Mouse (Mus musculus): ENCODE data around the gene Marc1. TPM values are rescaled to one million over a fixed set of nuclear protein-coding genes. Genes with fewer than 3 reads are reported as not detected.
A peak's percentile ranks its signal among the peaks of the same experiment; 100 is the strongest.

Marc1 gene
- total RNA-seq, 2 experiments from 2014 or later, result not detected

DNA sequence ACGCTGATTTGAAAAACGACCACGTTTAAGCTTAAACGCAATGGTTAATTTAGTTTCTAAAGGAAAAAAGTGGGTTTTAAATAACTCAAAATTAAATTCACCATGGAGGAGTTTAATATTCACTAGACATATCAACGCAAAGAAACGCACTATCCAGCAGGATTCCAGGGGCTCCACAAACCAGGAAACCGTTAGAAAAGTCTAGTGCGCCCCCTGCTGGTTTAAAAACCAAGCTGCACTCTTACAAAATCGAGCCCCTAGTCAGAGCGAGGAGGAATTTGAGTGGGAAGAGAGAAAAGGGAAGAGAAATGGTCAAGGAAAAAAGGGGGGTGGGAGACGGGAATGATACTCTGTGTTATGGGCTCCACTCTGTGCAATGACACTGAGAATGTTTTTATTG, 14.0 kb upstream of the Marc1 start:
- DNase-seq, result peak in 1 of 2 experiments; percentile 62
- intact Hi-C loops (cut with DNase I), result loop anchor here (2.0 kb wide), 4 partner anchors 20 to 368 kb away; partner anchors contain the start of gene C130074G19Rik

DNA sequence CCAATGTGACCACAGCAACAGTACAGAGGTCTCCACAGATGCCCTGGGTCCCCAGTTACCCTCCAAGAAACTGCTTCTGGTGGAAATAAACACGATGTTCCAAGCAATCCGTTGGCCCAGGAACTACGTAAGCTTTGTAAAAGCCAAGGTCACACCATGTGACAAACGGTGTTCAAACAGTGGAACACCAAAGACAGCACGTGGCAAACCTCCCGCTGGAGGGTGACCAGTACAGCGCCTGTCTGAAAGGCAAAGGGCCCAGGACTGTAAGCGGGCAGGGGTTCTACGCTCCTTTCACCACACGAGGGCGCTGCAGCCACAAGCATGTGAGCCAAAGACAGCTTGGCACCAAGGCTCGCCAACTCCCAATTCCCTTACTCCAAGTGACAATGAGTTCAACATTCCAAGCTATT, 13.3 kb upstream of the Marc1 start:
- intact Hi-C loops (cut with DNase I), result loop anchor here (2.0 kb wide), 4 partner anchors 20 to 368 kb away; partner anchors contain the start of gene C130074G19Rik
- DNase-seq, result peak; percentile 93 to 97

DNA sequence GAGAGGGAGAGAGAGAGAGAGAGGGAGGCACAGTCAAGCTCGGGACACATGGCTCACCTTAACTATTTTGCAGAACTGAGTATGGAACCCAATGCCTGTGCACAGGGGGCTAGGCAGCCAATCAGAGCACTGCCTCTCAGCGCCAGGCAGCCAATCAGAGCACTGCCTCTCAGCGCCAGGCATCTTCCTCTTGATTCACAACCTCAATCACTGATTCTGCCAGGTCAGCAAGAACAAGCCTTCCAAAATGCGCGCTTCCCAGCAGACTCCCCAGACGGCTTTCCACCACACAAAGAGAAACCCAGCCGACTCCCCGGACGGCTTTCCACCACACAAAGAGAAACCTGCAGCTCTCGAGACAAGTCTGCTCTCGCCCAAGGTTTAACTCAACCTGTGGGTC, 11.6 kb upstream of the Marc1 start:
- DNase-seq, result no peak
- intact Hi-C loops (cut with DNase I), result no loop called here

DNA sequence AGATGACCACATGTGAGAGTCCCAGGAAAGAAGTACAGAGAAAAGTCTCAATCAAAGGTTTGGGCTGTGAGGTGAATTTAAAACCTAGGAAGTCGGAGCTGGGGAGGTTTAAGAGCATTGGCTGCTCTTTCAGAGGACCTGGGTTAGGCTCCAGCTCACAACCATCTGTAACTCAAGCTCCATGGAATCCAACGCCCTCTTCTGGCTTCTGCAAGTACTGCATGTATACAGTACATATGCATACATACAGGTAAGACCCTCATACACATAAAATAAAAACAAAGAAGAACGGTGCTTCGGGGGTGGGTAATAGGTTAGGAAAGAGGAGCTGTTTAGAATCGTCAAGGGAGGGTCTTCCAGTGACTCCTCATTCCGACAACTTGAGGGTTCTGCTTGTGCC, 6.7 kb upstream of the Marc1 start:
- no peak for DNase-seq
- intact Hi-C loops (cut with DNase I), result no loop called here

DNA sequence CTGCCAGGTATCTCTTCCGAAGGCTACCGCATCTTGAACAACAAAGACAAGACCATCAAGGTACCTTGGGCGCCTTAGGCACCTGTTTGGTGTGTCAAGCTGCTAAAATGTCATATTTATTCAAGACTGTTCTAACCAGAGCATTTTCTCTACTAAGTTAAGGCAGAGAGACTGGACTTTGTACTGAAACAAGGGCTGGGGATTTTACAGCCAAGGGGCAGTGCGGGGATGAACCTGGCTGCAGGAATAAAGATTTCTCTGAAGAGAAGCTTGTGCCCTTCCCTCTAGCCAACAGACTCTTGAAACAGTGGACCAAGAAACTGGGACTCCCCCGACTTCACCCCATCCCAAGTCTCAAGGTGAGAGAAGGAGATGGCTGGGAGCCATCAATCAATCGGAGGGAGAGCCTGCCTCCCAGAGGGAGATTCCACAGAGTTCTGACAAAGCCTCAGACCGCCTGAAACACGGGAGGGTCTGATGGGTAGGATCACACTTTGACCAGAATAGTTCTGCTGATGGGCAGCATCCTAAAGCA, 670 bp upstream of the Marc1 start:
- intact Hi-C loops (cut with DNase I), result no loop called here
- DNase-seq, result no peak

DNA sequence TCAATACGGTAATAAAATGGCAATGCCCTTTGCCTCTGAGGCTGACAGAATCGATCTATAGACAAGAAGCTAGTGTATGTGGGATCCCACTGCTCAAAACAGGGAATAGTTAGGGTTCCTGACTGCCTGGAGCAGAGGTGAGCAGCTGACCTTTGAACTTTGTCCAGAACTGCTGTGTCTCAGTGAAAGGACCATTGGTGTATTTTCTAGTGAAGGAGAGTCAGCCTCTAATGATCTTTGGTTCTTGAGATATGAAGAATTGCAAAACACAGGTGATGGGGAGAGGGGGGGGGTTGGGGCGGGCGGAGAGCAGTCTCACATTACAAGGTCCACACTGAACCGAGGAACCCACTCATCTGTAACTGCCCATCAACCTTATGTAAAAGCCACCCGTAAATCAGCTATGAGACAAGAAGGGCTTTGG, 1.5 kb downstream of the Marc1 start:
- intact Hi-C loops (cut with DNase I), result no loop called here
- no peak for DNase-seq

DNA sequence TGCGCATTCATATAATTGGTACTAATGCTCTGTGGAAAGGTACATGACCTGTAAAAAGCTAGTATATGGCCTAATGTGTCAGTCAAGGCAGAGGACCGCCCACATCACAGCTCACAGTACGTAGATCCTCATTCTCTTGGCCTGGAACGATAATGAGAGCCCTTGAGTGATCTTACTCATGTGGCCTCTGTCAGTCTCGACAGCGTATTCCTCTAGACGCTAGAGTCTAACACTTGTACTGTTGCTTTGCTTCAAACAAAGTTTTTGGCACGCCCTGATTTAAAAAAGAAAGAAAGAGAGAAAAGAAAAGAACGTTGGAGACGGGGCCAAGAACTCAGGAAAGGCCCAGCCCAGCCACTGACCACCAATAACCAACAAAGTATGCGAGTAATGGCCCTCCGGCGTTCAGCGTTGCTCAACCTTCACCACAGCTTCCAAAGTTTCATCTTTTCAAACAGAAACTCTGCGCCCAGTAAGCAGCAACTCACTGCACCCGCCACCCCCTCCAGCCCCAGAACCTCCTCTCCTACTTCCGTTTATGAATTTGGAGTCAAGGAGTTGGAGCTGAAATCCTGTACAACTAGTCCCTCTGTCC, 2.6 kb downstream of the Marc1 start:
- no peak for DNase-seq

DNA sequence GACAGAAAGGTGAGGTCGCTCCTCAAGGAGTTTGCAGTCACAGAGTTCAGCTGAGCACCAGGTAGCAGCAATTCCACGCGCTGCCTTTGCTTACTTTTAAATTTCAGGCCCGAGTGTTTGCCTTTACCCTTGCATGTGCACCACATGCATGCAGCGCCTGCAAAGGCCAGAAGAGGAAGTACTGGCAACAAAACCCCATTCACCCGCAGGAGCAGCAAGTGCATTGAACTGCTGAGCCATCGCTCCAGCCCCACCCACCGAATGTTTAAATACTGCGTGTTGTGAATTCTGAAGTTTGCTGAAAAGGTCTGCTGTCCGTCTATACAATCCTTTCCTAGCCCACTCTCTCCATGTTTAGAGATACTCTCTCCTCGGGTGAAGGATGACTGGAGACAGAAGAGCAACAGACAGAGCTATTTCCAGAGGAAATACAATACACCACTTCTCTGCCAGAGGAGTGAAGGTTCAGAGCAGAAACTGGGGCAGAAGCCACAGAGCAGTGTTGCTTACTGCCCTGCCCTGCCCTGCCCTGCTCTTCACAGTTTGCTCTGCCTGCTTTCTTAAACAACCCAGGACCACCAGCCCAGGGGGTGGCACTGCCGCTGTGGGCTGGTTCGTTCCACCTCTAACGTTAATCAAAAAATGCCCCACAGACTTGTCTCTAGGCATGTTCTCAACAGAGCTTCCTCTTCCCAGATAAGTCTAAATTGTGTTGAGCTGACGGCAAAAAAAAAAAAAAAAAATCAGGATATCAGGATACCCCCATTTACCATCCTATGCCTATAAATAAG, 3.3 kb downstream of the Marc1 start:
- no peak for DNase-seq
- intact Hi-C loops (cut with DNase I), result no loop called here

More for the DNA sequence above, 2.6 kb downstream of the Marc1 start:
- intact Hi-C loops (cut with DNase I), result no loop called here

DNA sequence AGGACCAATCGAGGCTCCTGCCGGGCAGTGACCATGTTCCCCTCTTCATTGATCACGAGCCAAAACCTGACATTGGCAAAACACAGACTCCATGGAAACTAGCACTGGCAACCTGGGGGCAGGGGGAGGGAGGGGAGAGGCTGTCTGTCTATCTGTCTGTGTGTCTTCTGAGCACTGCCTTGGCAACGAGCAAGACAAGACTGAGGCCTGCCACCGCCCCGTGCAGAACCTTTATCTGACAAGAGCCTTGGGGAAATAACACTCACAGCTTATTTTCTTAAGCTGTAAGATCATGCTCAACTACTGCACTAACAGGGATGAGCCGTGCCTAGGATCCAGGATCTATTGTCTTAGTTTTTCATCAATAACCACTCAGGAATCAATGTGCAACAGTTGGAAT, 4.0 kb downstream of the Marc1 start:
- DNase-seq, result no peak
- intact Hi-C loops (cut with DNase I), result no loop called here

DNA sequence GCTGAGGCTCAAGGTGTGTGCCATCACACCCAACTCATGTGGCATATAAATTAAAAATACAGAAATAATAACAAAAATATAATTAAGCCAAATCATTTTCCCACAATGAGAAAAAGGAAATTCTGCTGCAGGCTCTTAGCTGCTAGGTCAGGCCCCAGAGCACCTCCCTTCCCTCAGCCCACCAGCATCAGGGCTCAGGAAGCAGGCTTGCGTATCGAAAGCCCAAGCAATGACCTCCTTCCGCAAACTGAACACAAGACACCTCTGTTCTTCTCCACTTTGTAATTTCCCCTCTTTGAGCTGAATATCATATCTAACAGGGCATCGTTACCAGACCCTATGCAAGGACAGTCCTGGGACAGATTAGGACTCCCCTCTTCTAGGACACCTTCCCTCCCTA, 5.4 kb downstream of the Marc1 start:
- DNase-seq, result no peak
- intact Hi-C loops (cut with DNase I), result no loop called here

DNA sequence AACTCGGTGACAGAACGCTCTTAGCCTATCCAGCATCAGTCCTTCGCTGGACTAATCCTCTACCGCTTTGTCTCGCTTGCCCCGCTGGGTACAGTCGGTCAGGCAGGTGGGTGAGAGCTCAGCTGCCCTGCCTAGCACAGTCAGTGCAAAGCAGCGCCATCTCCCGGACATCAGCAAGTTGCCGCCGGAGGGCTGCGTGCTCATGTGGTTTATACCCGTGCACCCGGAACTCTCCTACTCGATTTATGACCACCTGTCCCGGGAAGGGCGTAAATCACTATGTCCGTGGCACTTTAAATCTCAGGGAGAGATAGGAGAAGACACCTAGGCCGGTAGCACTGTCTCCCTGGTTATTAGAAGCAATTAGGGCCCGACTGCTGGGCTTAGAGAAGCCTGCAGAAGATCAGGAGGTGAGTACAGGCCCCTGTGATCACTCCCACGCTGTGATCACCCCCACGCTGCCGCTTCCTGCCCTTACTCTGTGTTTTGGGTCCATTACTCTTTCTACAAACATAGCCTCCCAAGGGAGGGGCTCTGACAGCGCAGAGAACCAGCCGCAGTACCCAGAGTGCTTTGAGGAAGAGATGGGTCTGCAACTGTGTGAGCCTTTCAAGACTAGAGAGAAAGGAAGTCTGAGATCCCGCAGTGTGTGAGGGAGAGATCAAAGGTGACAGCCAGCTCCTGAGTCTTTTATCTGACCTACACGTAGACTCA, 17.8 kb downstream of the Marc1 start:
- DNase-seq, result peak; percentile 30 to 63
- intact Hi-C loops (cut with DNase I), result loop anchor here (5.0 kb wide), 1 partner anchor 531 kb away; no protein-coding TSS in a partner anchor

DNA sequence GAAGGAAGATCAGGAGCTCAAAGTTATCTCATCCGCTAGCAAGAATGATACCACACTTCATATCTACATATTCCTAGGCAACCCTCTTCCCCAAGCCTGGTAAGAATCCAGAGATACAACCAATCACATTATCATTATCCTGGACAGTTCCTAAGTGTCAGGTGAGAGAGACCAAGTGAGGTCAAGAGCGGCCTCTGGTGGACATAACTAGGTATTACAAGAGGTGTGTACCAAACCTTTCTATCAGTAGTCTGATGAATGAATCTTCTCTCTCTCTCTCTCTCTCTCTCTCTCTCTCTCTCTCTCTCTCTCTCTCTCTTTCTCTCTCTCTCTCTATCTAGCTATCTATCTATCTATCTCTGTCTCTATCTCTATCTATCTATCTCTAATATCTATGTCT, 20.0 kb downstream of the Marc1 start:
- intact Hi-C loops (cut with DNase I), result loop anchor here (5.0 kb wide), 1 partner anchor 529 kb away; no protein-coding TSS in a partner anchor
- DNase-seq, result peak; percentile 33 to 56

DNA sequence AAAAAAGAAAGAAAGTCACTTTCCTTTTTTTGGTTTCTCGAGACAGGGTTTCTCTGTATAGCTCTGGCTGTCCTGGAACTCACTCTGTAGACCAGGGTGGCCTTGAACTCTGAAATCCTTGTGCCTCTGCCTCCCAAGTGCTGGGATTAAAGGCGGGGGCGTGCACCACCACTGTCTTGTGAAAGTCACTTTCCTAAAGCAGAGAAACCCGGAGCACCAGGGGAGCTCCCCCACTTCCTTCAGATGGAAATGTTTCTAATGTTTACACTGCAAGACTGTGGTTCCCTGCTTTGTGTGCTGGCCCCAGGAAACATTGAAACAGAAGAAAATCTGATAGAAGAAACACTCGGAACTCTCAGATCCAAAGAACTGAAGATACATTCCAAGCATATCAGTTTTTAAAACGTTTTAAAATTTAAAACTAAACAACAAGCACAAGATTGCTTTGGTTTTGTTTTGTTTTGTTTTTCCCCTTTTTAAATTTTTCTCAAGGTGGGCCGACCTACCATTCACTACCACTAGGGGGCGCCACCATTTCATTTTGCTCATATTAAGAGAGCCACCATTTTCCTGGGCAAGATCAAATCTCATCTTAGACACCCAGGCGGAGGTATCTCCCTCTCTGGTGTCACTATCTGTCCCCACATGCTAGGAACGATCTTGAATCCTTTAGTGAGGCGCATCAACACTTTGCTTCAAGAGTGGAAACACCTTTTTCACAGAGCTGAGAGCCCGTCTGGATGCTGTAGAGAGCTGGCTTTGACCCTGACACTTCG, 24.5 kb downstream of the Marc1 start:
- intact Hi-C loops (cut with DNase I), result no loop called here
- DNase-seq, result no peak

DNA sequence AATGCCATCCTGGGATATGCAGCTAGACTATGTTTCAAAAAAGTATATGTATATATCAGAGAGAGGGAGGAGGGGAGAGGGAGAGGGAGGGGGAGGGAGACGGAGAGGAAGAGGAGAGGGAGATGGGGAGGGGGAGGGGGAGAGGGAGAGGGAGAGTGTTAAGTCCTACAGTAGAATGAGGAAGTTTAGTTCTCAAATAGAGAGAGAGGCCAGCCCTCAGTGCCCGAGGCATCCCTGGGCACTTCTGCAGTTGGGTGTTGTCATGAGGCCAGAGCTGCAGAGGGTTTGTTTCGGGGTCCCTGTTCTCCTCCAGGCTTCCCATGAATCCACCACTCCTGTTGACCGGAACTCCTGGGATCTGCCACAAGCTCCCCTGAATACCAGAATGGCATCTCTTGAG, 27.5 kb downstream of the Marc1 start:
- intact Hi-C loops (cut with DNase I), result no loop called here
- no peak for DNase-seq

DNA sequence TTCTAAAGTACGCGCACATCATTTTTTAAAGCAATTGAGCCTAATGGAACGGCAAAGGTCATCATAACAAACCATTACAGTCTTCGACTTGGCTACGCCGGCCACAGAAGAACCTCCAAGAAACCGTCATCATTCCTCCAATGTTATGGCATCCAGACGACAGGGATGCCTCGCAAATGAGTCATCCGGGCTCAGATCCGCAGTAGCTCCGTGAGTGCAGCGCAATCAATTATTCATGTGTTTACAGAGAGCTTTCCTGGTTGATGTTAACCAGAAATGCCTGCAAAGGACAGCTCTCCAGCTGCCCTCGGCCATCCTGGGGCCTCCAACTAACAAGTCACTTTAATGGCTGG, 29.0 kb downstream of the Marc1 start:
- DNase-seq, result peak; percentile 24 to 45
- intact Hi-C loops (cut with DNase I), result no loop called here

DNA sequence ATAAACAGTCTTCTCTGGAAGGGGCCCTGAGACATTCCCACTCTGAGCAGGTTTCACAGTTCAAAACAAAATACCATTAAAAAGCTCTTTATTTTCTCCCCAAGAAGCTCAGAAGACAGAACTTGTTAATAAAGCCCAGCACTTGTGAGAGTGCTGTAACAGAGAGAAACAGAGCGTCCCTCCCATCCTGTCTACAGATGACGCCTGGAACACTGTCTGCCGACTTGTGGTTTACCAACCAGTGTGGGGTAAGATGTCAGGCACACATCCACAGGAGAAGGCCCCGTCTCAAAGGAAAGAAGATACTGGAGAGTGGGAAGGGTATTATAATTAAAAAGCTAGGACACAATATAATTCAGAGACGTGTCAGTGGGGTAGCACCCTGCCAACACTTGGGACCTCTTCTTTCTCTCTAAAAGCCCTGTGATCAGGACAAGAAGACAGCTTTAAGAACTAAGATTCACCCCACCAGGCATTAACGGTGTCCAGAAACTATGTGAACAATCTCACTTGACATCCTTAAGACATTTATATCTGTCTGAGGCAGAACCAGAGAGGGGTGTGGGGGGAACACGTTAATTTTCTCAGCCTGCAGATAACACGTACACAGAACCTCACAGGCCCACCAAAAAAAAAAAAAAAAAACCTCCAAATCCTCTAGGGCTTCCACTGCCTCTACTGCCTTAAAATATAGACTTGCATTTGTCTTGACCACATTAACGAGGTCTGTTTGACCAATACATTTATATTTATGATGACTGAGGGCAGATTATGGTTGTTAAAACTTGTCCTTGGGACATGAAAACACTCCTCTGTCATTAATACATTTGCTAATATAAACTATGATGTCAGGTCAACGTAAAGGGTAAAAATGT, 29.6 kb downstream of the Marc1 start:
- no peak for DNase-seq
- intact Hi-C loops (cut with DNase I), result no loop called here

DNA sequence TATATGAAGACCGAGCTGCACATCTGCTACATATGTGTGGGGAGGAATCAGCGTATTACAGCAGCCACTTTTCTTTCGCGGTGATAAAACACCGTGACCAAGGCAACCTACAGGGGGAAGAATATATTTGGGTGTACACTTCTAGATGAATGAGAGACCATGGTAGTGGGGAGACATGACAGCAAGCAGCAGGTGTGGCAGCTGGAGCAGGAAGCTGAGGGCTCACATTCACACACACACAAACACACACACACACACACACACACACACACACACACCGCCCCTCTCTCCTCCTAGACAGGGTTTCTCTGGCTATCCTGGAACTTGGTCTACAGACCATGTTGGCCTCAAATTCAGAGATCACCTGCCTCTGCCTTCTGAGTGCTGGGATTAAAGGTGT, 33.0 kb downstream of the Marc1 start:
- DNase-seq, result no peak
- intact Hi-C loops (cut with DNase I), result no loop called here

DNA sequence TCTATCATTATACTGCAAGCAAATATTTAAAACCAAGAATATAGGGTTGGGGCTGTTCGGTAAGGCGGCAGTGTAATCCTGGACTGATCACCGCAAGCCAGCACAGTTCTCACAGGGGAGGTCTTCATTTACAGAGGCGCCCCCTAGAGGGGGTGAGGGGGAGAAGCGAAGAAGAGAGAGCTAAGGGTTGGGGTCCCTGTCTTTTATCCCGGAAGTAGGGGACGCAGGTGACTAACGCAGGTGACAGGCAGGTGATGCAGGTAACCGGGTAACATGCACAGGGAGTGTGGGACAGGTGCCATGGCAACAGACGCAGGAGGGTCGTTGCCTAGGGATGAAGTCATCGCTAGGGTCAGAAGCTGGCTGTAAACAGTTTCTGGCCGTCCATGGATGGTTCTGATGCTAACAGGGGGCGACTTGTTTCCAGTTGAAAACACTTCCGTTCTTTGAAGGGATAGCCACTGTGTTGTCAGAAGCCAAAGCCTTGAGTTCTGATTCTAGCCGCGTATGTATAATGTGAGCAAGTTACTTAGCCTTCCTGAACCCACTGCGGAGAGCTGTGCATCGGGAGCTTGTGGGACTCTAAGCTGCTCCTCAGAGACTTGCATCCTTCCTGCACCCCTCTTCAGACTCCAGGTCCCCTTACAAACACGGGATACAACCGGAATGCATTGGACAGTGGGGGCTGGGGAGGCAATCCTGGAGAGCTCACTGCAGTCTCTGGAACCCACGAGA, 33.9 kb downstream of the Marc1 start:
- intact Hi-C loops (cut with DNase I), result no loop called here
- DNase-seq, result no peak

DNA sequence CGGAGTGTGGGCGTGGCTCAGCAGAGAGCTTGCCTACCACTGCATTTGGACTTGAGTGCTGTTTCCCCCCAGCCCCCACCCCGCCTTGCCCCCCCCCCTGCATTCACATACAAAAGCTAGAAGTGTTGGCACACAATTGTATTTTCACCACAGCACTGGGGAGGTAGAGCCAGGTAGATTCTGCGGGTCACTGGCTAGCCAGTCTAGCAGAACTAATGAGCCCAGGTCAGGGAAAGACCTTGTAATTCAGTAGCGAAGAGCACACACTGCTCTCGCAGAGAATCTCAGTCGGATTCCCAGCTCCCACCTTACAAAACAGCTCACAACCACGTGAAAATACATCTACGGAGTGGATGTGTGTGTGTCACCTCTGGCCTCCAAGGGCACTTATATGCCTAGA, 35.8 kb downstream of the Marc1 start:
- intact Hi-C loops (cut with DNase I), result loop anchor here (2.0 kb wide), 1 partner anchor 508 kb away; no protein-coding TSS in a partner anchor
- DNase-seq, result no peak

Data from heart, postnatal 14 days (tissue).